Mouse (Mus musculus) midbrain, embryonic 13.5 days (tissue): ENCODE results near the gene Drosha. TPM values are rescaled to one million over a fixed set of nuclear protein-coding genes. Genes with fewer than 3 reads are reported as not detected.

ENCODE experiments used
- ATAC-seq: fragments of 200-750 bp; cut with Nextera tagmentation; 2 replicates; pipeline ENCODE4 v1.8.0; 2017; ENCODE audit warnings: mild to moderate bottlenecking, moderate TSS enrichment, moderate library complexity
- H3K27ac ChIP-seq: fragments of 300-500 bp; sonication (generic); 2 replicates; pipeline ENCODE4 v1.5.1; 2015; ENCODE audit warnings: inconsistent platforms, mild to moderate bottlenecking, moderate library complexity
- H3K27me3 ChIP-seq: fragments of 300-500 bp; sonication (generic); 2 replicates; pipeline ENCODE4 v1.6.1; 2015; ENCODE audit warnings: mild to moderate bottlenecking, inconsistent platforms
- H3K36me3 ChIP-seq: fragments of 300-500 bp; sonication (generic); 2 replicates; pipeline ENCODE4 v1.6.1; 2015; ENCODE audit warnings: mild to moderate bottlenecking, inconsistent platforms
- H3K4me1 ChIP-seq: fragments of 300-500 bp; sonication (generic); replicated peaks from 2 replicates; pipeline ENCODE4 v1.6.1; 2015; ENCODE audit warnings: inconsistent platforms
- H3K4me2 ChIP-seq: fragments of 300-500 bp; sonication (generic); replicated peaks from 2 replicates; pipeline ENCODE4 v1.6.1; 2015; ENCODE audit warnings: moderate library complexity, mild to moderate bottlenecking, inconsistent platforms
- H3K4me3 ChIP-seq: fragments of 300-500 bp; sonication (generic); replicated peaks from 2 replicates; pipeline ENCODE4 v1.5.1; 2015; ENCODE audit warnings: mild to moderate bottlenecking, inconsistent platforms
- H3K9ac ChIP-seq: fragments of 300-500 bp; sonication (generic); replicated peaks from 2 replicates; pipeline ENCODE4 v1.6.1; 2015; ENCODE audit warnings: mild to moderate bottlenecking, inconsistent platforms
- H3K9me3 ChIP-seq: fragments of 300-500 bp; sonication (generic); 2 replicates; pipeline ENCODE4 v1.6.1; 2016; ENCODE audit warnings: mild to moderate bottlenecking, inconsistent platforms
- WGBS: fragments of 180-500 bp; shearing (Covaris S2); methylation state at CpG from one replicate; pipeline ENCODE4 v1.1.7; 2015; 5-methylcytosine and 5-hydroxymethylcytosine counted together
- microRNA-seq: library from miRNA; unstranded; fragments of <30 nt; microRNA quantifications from one replicate; pipeline ENCODE4, GENCODE M21; 2016
- polyA plus RNA-seq: library from polyadenylated mRNA; unstranded; fragments of >200 nt; fragmentation: Nextera tagmentation; extraction: Ambion mirVana; gene quantifications from 2 replicates; pipeline ENCODE4 v1.2.1, GENCODE M21; 2015

Drosha gene
- polyA plus RNA-seq, 1 experiment from 2014 or later: 57.7 TPM

- ATAC-seq: no peak
- WGBS: 77% methylated on average over 8 of the region's 8 CpGs
Observed at GRCm38 (mm10) chr15:12968815-12969214, 144.2 kb downstream of the Drosha start.

GRCm38 (mm10) chr15:12972441-12972840 is 147.8 kb downstream of the Drosha start:
- H3K36me3 ChIP-seq: no peaks in the 10 kb centered on the region
- no peaks in the 10 kb centered on the region for H3K27me3 ChIP-seq
- no peak for ATAC-seq
- H3K4me3 ChIP-seq: no peak overlapping the region
- no peaks in the 10 kb centered on the region for H3K4me1 ChIP-seq
- no peak overlapping the region for H3K27ac ChIP-seq
- WGBS: 87% methylated on average over 8 of the region's 8 CpGs
- H3K4me2 ChIP-seq: no peak overlapping the region
- H3K9ac ChIP-seq: no peak overlapping the region
- no peaks in the 10 kb centered on the region for H3K9me3 ChIP-seq

More at GRCm38 (mm10) chr15:12968815-12969214, 144.2 kb downstream of the Drosha start:
- Histone ChIP-seq H3K9ac (no peak overlapping the region), H3K4me1 (0 out of 2 replicates have a peak, but pooled peaks cover 4% of the 10 kb centered on the region), H3K4me2 (no peak overlapping the region), H3K4me3 (no peak overlapping the region), H3K9me3 (no peaks in the 10 kb centered on the region), H3K36me3 (no peaks in the 10 kb centered on the region), H3K27ac (no peak overlapping the region), H3K27me3 (no peaks in the 10 kb centered on the region)

Small RNAs within 50 kb of the gene (microRNA-seq; reads per million reads assigned to microRNA genes)
- gene Gm47288: not detected

Other genes with a start within 250 kb of the Drosha start
- gene Pdzd2, start 84.9 kb upstream of the Drosha start, polyA plus RNA-seq: 7.2 and 9.7 TPM in 2 replicates
- 36.3 and 38.7 TPM in 2 replicates for gene 6030458C11Rik, start 166 bp upstream of the Drosha start, polyA plus RNA-seq